Mouse (Mus musculus) forebrain, embryonic 15.5 days (tissue): Measurements from ENCODE around the gene Tpcn1. TPM values are rescaled to one million over a fixed set of nuclear protein-coding genes. Genes with fewer than 3 reads are reported as not detected.
A peak's percentile ranks its signal among the peaks of the same experiment; 100 is the strongest.

Source experiments
- ATAC-seq: fragments of 200-750 bp; cut with Nextera tagmentation; replicated peaks from 2 replicates; pipeline ENCODE4 v1.8.0; 2017; ENCODE audit warnings: mild to moderate bottlenecking, moderate TSS enrichment, moderate library complexity
- H3K27ac ChIP-seq: fragments of 300-500 bp; sonication (generic); replicated peaks from 2 replicates; pipeline ENCODE4 v1.5.1; 2015; ENCODE audit warnings: mild to moderate bottlenecking, inconsistent platforms
- H3K27me3 ChIP-seq: fragments of 300-500 bp; sonication (generic); 2 replicates; pipeline ENCODE4 v1.6.1; 2015; ENCODE audit warnings: inconsistent platforms
- H3K36me3 ChIP-seq: fragments of 300-500 bp; sonication (generic); 2 replicates; pipeline ENCODE4 v1.6.1; 2015; ENCODE audit warnings: mild to moderate bottlenecking, inconsistent platforms
- H3K4me1 ChIP-seq: fragments of 300-500 bp; sonication (generic); 2 replicates; pipeline ENCODE4 v1.6.1; 2015; ENCODE audit warnings: inconsistent platforms
- H3K4me2 ChIP-seq: fragments of 300-500 bp; sonication (generic); replicated peaks from 2 replicates; pipeline ENCODE4 v1.6.1; 2015; ENCODE audit warnings: mild to moderate bottlenecking, inconsistent platforms
- H3K4me3 ChIP-seq: fragments of 300-500 bp; sonication (generic); 2 replicates; pipeline ENCODE4 v1.5.1; 2015; ENCODE audit warnings: mild to moderate bottlenecking, inconsistent platforms
- H3K9ac ChIP-seq: fragments of 300-500 bp; sonication (generic); replicated peaks from 2 replicates; pipeline ENCODE4 v1.6.1; 2015; ENCODE audit warnings: mild to moderate bottlenecking, inconsistent platforms
- H3K9me3 ChIP-seq: fragments of 300-500 bp; sonication (generic); 2 replicates; pipeline ENCODE4 v1.6.1; 2016; ENCODE audit warnings: inconsistent platforms
- WGBS: fragments of 180-500 bp; shearing (Covaris S2); methylation state at CpG from one replicate; pipeline ENCODE4 v1.1.7; 2015; ENCODE audit warnings: mixed read lengths; 5-methylcytosine and 5-hydroxymethylcytosine counted together
- polyA plus RNA-seq: library from polyadenylated mRNA; unstranded; fragments of >200 nt; fragmentation: Nextera tagmentation; extraction: Ambion mirVana; gene quantifications from 2 replicates; pipeline ENCODE4 v1.2.1, GENCODE M21; 2015

Gene Tpcn1
- polyA plus RNA-seq, result 17.4 and 19.9 TPM in 2 replicates

DNA sequence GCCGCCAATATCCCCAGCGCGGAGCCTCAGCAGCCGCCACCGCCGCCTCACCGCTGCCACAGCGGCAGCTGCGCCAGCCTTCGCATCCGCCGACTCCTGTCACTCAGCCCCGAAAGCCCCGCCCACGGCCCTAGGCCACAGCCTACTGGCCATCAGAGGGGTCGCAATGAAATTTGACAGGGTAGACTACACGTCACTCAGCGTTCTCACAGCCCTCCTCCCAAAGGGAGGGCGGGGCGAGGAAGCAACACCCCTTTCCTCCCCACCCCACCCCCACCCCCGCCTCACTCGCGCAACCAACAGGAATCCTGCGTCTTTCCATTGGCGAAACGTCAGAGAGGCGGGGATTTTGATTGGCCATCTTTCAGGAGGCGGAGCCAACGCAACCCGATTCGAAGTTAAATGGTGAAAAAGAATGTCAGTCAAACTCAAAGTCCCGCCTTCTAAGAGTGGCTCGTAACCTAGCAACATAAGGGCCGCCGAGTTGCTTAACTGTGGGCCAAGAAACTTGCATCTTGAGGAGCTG, at the start of gene Tpcn1, which contains the start of gene Iqcd:
Tpcn1 (minus strand) TSS at position 105 of the 526 bp plus-strand sequence.
Iqcd (plus strand) TSS at position 448 of the 526 bp plus-strand sequence.
- H3K4me1 ChIP-seq, result peaks cover 26% of the 10 kb centered on the region
- no peaks in the 10 kb centered on the region for H3K27me3 ChIP-seq
- H3K4me3 ChIP-seq, result peak within 1 kb of the TSS; percentile 77
- peak within 1 kb of the TSS; percentile 81 for H3K9ac ChIP-seq
- H3K36me3 ChIP-seq, result no peaks in the 10 kb centered on the region; the same call in 1 of the 2 replicates
- WGBS, result under 1% methylated on average over 35 of the region's 35 CpGs
- H3K9me3 ChIP-seq, result no peaks in the 10 kb centered on the region
- peak within 1 kb of the TSS; percentile 94 for H3K4me2 ChIP-seq
- peak; percentile 99 for ATAC-seq
- peak within 1 kb of the TSS; percentile 81 for H3K27ac ChIP-seq

DNA sequence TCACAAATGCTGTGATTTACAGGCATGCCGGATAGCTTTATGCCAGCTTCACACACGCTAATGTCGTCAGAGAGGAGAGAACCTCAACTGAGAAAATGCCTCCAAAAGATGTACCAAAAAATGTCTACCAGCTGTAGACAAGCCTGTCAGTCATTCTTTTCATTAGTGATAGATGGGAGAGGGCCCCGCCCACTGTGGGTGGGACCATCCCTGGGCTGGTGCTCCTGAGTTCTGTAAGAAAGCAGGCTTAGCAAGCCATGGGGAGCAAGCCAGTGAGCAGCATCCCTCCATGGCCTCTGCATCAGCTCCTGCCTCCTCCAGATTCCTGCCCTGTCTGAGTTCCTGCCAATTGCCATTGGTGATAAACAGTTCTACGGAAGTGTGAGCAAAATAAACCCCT, 47.2 kb upstream of the Tpcn1 start:
- H3K27ac ChIP-seq, result no peak overlapping the region
- no peak overlapping the region for H3K4me2 ChIP-seq
- no peaks in the 10 kb centered on the region for H3K9me3 ChIP-seq
- no peaks in the 10 kb centered on the region for H3K4me1 ChIP-seq
- 84% methylated on average over 5 of the region's 5 CpGs for WGBS
- no peaks in the 10 kb centered on the region for H3K27me3 ChIP-seq
- no peak for ATAC-seq
- H3K4me3 ChIP-seq, result no peak overlapping the region
- no peaks in the 10 kb centered on the region for H3K36me3 ChIP-seq
- H3K9ac ChIP-seq, result no peak overlapping the region

DNA sequence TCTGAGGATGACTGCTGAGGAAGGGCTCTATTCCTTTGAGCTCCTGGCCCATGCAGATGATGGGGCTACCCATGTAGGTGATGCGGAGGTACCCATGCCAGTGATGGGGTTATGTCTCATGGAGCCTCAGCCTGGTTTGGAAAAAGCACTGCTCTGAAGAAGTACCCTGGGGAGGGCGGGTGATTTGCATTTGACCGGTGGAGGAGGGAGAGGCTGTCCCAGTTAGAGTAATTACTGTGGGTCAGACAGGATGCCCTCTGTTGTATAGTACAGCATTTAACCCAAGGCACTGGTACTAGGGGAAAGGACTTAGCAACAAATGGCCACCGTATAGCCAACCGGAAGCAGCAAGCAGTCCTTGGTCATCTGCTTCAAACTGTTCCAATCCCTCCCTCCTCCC, 46.4 kb upstream of the Tpcn1 start:
- H3K9ac ChIP-seq, result no peak overlapping the region
- H3K4me2 ChIP-seq, result no peak overlapping the region
- H3K4me1 ChIP-seq, result no peaks in the 10 kb centered on the region
- no peak overlapping the region for H3K27ac ChIP-seq
- H3K27me3 ChIP-seq, result no peaks in the 10 kb centered on the region
- H3K4me3 ChIP-seq, result no peak overlapping the region
- H3K9me3 ChIP-seq, result no peaks in the 10 kb centered on the region
- no peaks in the 10 kb centered on the region for H3K36me3 ChIP-seq
- no peak for ATAC-seq
- WGBS, result 57% methylated on average over 5 of the region's 5 CpGs

DNA sequence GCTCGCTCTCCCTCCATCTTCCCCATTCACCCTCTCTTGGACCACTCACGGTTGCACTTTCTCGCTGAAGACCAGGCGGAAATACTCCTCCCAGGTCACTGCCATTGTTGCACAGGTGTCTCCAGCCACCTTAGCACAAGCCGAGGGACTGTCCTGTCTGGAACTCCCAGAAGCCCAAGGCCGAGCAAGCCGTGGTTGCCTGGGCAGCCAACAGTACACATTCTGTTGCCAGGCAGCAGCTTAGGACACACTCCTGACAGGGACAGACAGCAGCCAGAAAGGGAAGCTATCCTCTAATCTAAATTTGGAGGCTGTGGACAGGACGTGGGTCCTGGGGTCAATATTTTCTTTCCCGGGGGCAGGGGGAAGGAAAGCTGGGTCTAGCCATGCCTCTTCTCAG, 45.7 kb upstream of the Tpcn1 start, which contains the start of gene Cfap73:
Cfap73 (minus strand) TSS at position 105 of the 400 bp plus-strand sequence.
- WGBS, result 63% methylated on average over 9 of the region's 9 CpGs
- ATAC-seq, result no peak
- no peaks in the 10 kb centered on the region for H3K27me3 ChIP-seq

DNA sequence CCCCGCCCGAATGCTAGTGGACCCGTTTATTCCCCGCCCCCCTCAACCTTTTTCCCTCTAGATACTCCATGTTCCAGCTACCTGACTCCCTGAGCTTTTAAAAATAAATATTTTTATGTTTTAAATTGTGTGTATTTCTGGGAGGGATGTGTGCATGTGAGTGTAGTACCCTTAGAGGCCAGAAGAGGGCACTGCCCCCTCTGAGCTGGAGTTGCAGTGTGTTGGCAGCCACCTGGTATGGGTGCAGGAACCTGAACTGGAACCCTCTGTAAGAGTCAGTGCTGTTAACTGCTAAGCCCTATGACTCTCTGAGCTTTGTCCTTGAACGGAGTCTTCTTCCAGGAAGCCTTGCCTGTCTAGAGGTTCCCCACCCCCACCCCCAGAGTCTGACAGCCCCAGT, 43.4 kb upstream of the Tpcn1 start:
- no peak overlapping the region for H3K4me2 ChIP-seq
- H3K9ac ChIP-seq, result no peak overlapping the region
- no peak overlapping the region for H3K4me3 ChIP-seq
- H3K9me3 ChIP-seq, result no peaks in the 10 kb centered on the region
- no peaks in the 10 kb centered on the region for H3K27me3 ChIP-seq
- ATAC-seq, result no peak
- peaks cover 9% of the 10 kb centered on the region for H3K36me3 ChIP-seq
- no peak overlapping the region for H3K27ac ChIP-seq
- WGBS, result 89% methylated on average over 5 of the region's 5 CpGs
- 0 out of 2 replicates have a peak, but pooled peaks cover 3% of the 10 kb centered on the region for H3K4me1 ChIP-seq

More for the DNA sequence above, 45.7 kb upstream of the Tpcn1 start, which contains the start of gene Cfap73:
- no peak within 1 kb of the TSS for H3K9ac ChIP-seq
- H3K27ac ChIP-seq, result no peak within 1 kb of the TSS
- no peaks in the 10 kb centered on the region for H3K36me3 ChIP-seq
- H3K4me1 ChIP-seq, result no peaks in the 10 kb centered on the region
- H3K4me2 ChIP-seq, result no peak within 1 kb of the TSS
- no peak within 1 kb of the TSS for H3K4me3 ChIP-seq
- no peaks in the 10 kb centered on the region for H3K9me3 ChIP-seq

DNA sequence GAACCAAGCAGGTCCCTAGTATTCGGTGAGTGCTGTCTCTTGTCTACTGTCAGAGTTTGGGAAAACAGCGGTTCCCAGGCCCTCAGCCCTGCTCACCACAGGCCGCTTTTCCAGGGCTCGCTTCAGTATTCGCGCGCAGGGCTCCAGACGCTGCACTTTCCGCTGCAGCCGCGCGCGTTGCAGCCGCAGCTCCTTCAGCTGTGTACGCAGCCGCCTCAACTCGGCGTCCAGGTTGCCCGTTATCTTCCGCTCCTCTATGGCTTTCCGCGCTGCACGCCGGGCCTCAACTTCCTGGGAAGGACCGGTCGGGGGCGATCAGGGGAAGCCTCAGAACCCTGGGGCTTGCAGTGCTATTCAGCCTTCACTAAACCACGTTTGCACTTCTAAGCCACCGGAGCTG, 42.7 kb upstream of the Tpcn1 start:
- H3K27ac ChIP-seq, result no peak overlapping the region
- H3K4me2 ChIP-seq, result peak overlapping the region; percentile 6; the same call in 1 of the 2 replicates
- no peak overlapping the region for H3K4me3 ChIP-seq
- H3K4me1 ChIP-seq, result 0 out of 2 replicates have a peak, but pooled peaks cover 3% of the 10 kb centered on the region
- no peaks in the 10 kb centered on the region for H3K9me3 ChIP-seq
- no peak overlapping the region for H3K9ac ChIP-seq
- H3K27me3 ChIP-seq, result no peaks in the 10 kb centered on the region
- WGBS, result 9% methylated on average over 29 of the region's 29 CpGs
- ATAC-seq, result no peak
- peaks cover 9% of the 10 kb centered on the region for H3K36me3 ChIP-seq

DNA sequence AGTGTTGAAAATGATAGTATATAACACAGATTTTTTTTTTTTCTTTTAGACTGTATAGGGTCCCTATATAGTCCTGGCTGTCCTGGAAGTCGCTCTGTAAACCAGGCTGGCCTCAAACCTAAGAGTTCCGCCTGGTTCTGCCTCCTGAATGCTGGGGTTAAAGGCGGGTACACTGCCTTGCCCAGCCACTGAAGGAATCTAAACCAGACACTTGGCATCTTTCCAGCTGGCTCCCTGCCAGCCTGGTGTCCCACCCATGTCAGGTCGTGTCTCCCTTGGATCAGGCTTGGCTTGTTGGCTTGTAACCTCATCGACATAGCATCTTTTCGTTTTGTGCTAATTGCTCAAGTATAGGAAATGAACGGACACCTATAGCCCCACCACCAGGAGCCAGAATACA, 40.2 kb upstream of the Tpcn1 start:
- no peak overlapping the region for H3K4me2 ChIP-seq
- 0 out of 2 replicates have a peak, but pooled peaks cover 3% of the 10 kb centered on the region for H3K4me1 ChIP-seq
- no peaks in the 10 kb centered on the region for H3K9me3 ChIP-seq
- H3K4me3 ChIP-seq, result no peak overlapping the region
- peaks cover 33% of the 10 kb centered on the region for H3K36me3 ChIP-seq
- 54% methylated on average over 7 of the region's 7 CpGs for WGBS
- no peak overlapping the region for H3K27ac ChIP-seq
- H3K9ac ChIP-seq, result no peak overlapping the region
- no peaks in the 10 kb centered on the region for H3K27me3 ChIP-seq
- ATAC-seq, result no peak

DNA sequence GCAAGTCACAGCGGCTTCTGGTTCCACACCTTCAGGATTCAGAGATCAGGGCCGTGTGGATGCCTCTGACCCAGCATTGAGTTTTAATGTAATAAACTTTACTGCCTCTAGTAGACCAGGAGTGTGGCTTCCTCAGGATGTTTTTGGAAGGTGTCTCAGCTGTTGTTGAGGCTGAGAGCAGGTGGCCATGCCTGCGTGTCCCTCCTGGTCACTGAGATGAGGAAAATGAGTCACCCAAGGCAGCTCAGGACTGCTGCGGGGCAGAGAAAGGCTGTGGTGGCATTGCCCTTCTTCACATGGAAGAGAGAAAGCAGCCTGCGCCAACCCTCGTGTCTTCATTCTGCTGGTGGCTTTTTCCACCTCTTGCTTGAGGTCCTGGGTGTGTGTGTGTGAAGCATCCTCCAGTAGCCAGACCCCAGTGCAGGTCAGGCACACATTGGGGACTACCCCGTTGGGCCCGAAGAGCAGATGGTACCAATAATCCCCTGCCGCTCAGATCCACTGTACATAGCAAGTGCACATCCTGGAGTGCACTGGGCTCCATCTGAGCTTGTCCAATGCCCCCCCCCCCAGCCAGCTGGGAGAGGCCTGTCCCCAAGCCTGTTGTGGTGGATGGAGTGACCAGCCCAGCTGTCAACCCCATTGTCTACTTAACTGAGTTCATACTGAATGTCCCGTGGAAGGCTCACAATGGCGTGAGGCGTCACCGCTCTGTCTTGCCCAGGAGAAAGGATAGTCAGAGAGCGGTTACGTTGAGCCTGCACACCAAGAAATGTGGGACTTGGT, 39.2 kb upstream of the Tpcn1 start:
- no peaks in the 10 kb centered on the region for H3K27me3 ChIP-seq
- H3K4me2 ChIP-seq, result no peak overlapping the region
- ATAC-seq, result no peak
- no peak overlapping the region for H3K4me3 ChIP-seq
- H3K27ac ChIP-seq, result no peak overlapping the region
- WGBS, result 87% methylated on average over 15 of the region's 15 CpGs
- H3K4me1 ChIP-seq, result 0 out of 2 replicates have a peak, but pooled peaks cover 3% of the 10 kb centered on the region
- peaks cover 42% of the 10 kb centered on the region for H3K36me3 ChIP-seq
- H3K9ac ChIP-seq, result no peak overlapping the region
- no peaks in the 10 kb centered on the region for H3K9me3 ChIP-seq

DNA sequence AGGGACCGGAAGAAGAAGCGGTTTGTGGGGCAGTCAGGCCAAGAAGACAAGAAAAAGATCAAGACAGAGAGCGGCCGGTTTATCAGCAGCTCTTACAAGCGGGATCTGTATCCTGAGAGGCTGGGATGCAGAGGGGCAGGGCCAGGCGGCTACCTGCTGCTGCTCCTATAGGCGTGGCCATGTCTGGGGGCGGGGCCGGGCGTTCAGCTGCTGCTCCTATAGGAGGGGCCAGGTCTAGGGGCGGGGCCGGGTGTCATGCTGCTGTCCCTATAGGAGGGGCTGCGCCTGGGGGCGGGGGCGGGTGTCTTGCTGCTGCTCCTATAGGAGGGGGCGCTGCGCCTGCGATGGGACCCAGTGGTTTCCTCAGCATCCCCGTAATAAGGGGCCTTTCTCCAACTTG, 37.9 kb upstream of the Tpcn1 start:
- Histone ChIP-seq H3K36me3 (peaks cover 48% of the 10 kb centered on the region), H3K4me3 (no peak overlapping the region), H3K9me3 (no peaks in the 10 kb centered on the region), H3K27me3 (no peaks in the 10 kb centered on the region), H3K9ac (no peak overlapping the region), H3K27ac (no peak overlapping the region), H3K4me1 (peaks cover 13% of the 10 kb centered on the region; the same call in 1 of the 2 replicates), H3K4me2 (no peak overlapping the region)
- WGBS, result 25% methylated on average over 12 of the region's 19 CpGs
- no peak; the same call in 1 of the 2 replicates for ATAC-seq

DNA sequence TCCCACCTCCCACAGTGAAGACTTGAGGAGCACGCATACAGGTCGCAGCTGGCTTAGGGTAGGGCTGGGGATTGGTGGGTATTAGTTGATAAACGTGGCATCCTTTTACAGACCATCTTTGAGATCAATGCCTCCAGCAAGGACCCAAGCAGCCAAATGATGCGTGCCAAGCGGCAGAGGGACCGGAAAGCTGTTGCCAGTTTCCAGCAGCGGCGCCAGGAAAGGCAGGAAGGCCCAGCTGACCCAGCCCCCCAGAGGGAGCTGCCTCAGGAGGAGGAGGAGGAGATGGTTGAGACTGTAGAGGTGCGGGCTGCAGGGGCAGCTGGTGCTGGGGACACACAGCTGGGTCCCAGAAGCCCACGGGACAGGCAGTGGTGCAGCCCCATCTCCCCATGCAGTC, 36.0 kb upstream of the Tpcn1 start:
- H3K4me1 ChIP-seq, result peaks cover 13% of the 10 kb centered on the region; the same call in 1 of the 2 replicates
- H3K4me3 ChIP-seq, result no peak overlapping the region

DNA sequence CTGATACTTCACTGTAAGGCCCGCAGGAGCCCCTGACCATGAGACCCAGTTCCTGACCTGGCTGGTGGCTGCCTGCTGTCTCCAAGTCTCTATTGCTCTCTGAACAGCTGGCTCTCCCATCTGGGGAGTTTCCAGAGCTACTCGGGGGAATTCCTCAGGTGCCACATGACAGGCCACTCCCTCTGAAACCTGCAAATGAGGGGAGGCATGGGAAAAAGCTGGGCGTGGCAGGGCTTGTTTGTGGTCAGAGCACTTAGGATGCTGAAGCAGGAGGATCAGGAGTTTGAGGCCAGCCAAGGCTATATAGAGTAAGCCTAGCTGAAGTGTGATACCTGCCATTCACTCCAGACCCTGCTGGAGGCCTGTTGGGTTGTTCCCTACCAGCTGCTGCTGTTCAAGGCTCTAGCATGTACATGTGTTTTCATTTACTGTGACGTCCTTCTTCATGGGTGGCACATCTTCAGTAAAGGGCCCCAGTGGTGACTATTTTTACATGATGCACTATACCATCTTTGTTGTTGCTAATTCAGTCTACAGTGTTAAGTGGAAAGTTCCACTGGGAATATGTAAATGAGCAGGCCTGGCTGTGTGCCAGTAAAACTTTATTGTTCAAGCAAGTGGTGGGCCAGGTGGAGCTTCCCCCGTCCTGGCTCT, 33.9 kb upstream of the Tpcn1 start:
- H3K4me1 ChIP-seq, result peaks cover 9% of the 10 kb centered on the region; the same call in 1 of the 2 replicates
- no peaks in the 10 kb centered on the region for H3K9me3 ChIP-seq
- WGBS, result 56% methylated on average over 5 of the region's 5 CpGs
- peaks cover 69% of the 10 kb centered on the region for H3K36me3 ChIP-seq
- H3K9ac ChIP-seq, result no peak overlapping the region
- H3K4me3 ChIP-seq, result no peak overlapping the region
- no peak overlapping the region for H3K4me2 ChIP-seq
- ATAC-seq, result no peak
- H3K27me3 ChIP-seq, result no peaks in the 10 kb centered on the region
- H3K27ac ChIP-seq, result no peak overlapping the region

More for the DNA sequence above, 36.0 kb upstream of the Tpcn1 start:
- WGBS, result 87% methylated on average over 10 of the region's 10 CpGs
- ATAC-seq, result no peak
- peaks cover 65% of the 10 kb centered on the region for H3K36me3 ChIP-seq
- H3K27me3 ChIP-seq, result no peaks in the 10 kb centered on the region
- no peak overlapping the region for H3K27ac ChIP-seq
- no peaks in the 10 kb centered on the region for H3K9me3 ChIP-seq
- H3K9ac ChIP-seq, result no peak overlapping the region
- no peak overlapping the region for H3K4me2 ChIP-seq

DNA sequence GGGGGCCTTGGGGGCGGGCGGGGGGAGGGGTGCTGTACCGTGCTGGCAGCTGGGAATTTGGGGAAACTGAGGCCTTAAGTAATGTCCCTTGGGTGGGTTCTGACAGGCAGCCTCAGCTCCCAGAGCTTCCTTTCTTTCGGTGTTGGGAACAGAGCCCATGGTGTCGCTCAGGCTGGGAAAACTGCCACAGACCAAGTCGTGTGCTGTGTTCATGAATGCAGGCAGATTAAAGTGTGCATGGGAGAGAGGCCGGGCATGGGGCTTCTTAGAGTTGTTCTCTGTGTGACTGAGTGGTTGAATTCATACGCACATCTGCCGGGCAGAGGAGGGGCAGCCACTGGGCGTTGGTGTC, 33.3 kb upstream of the Tpcn1 start:
- WGBS, result 78% methylated on average over 10 of the region's 10 CpGs
- Histone ChIP-seq H3K4me1 (peaks cover 9% of the 10 kb centered on the region; the same call in 1 of the 2 replicates), H3K27ac (no peak overlapping the region), H3K27me3 (no peaks in the 10 kb centered on the region), H3K4me2 (no peak overlapping the region), H3K9me3 (no peaks in the 10 kb centered on the region), H3K36me3 (peaks cover 71% of the 10 kb centered on the region), H3K9ac (no peak overlapping the region), H3K4me3 (no peak overlapping the region)
- ATAC-seq, result no peak
